Mouse (Mus musculus): ENCODE results near the gene Zbtb20.

Zbtb20 gene

DNA sequence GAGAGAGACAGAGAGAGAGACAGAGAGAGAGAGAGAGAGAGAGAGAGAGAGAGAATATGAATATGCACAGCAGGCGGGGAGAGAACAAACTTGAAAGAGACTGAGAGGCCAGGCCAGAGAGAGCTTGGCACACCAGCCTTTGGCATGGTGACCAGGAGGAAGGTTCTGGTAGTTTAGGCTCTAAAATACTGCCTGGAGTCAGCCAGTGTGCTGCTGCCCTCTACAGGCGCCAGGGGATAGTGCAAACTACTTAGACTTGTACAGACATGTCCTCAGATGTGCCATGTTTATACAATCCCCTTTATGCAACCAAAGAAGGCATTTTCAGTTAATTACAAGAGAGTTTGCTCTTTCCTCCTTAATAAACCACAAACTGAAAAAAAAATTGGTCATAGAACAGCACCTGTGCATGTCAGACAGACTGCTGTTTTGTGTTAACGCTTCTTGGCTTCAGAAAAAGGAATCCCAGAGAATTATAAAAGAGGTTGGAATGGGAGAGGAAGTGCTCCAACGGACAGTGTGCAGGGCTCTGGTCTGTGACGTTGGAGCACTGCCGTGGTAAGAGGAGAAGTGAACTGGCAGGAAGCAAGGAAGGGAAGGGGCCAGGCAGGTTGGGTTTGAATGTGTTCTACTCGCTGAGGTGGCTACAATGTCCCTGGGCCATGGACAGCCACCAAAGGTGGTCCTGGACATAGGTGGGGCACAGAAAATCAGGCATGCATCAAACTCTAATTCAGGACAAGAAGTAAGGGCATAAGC, 698.5 kb downstream of the Zbtb20 start:
- in situ Hi-C loops (cut with MboI; ENCODE audit: unreplicated experiment in 2 of 2) = loop anchor here (10.0 kb wide), 3 partner anchors 739 to 1379 kb away; no protein-coding TSS in a partner anchor

DNA sequence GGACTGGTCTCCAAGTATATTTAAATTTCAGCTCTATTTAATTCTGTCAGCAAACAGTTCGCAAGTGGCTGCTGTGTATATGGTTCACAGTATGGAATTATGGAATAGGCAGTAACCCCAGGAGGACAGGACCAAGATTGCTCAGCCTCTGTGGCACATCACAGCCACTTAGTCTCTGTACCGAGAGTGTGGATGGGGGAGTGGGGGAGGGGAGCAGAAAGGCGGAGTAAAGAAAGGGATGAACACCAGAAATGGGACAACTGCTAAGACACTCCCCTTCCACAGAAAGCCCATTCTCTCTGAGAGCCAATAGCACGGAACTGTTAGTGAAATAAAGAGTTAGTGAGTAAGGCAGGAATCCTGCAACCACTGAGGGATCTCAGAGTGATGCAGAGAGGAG, 699.4 kb downstream of the Zbtb20 start:
- in situ Hi-C loops (cut with MboI; ENCODE audit: unreplicated experiment in 2 of 2) = loop anchor here (5.0 to 10.0 kb wide), 5 partner anchors 738 to 1380 kb away; no protein-coding TSS in a partner anchor

DNA sequence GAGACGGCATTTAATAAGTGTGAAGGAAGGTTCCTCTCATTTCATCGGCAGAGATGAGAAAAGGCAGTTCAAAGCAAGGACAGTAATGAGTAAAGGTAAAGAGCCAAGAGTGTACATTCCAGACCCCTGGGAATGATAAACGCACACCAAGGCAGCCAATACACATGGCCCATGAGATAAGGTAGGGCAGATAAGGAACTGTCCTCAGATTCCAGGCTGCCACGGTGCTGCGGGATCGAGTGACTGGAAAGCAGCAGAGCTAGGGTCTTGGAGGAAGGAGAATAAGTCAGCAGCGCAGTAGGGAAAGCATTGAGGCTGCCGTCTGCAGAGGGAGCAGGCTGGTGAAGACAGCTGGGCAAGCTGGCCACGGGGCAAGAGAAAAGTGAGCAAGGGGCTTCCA, 699.8 kb downstream of the Zbtb20 start:
- in situ Hi-C loops (cut with MboI; ENCODE audit: unreplicated experiment in 2 of 2) = loop anchor here (5.0 to 10.0 kb wide), 5 partner anchors 738 to 1381 kb away; no protein-coding TSS in a partner anchor

DNA sequence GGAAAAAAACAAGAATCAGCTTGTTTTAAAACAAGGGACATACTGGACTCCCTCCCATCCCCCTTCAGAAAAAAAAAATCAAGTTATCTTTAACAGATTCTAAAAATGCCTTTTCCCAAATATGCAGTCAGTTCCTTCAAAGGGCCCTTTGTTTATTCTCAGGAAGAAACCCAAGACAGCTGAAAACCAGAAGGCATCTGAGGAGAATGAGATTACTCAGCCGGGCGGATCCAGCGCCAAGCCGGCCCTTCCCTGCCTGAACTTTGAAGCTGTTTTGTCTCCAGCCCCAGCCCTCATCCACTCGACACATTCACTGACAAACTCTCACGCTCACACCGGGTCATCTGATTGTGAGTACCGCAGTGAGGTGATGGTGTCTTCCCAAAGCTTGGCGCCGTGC, 701.7 kb downstream of the Zbtb20 start:
- in situ Hi-C loops (cut with MboI; ENCODE audit: unreplicated experiment in 2 of 2) = loop anchor here (5.0 to 10.0 kb wide), 5 partner anchors 740 to 1383 kb away; no protein-coding TSS in a partner anchor

DNA sequence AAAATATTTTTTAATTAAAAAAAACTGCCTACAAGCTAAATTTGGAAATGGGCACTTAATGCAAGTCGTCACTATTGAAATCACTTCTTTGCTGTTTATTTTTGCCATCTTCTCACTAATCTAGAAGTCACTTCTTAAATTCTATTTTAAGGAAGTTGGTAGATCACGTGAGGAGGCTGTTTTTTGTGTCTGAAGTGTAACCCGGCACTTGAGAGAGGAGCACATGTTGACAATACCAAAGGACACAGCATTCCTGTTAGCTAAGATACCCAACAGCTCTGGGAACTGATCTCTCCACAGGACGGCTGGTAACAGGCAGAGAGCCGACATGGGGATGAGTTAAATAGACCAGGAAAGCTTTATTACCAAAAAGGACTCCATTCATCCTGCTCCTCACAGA, 702.7 kb downstream of the Zbtb20 start:
- in situ Hi-C loops (cut with MboI; ENCODE audit: unreplicated experiment in 2 of 2) = loop anchor here (5.0 to 10.0 kb wide), 5 partner anchors 741 to 1384 kb away; no protein-coding TSS in a partner anchor

DNA sequence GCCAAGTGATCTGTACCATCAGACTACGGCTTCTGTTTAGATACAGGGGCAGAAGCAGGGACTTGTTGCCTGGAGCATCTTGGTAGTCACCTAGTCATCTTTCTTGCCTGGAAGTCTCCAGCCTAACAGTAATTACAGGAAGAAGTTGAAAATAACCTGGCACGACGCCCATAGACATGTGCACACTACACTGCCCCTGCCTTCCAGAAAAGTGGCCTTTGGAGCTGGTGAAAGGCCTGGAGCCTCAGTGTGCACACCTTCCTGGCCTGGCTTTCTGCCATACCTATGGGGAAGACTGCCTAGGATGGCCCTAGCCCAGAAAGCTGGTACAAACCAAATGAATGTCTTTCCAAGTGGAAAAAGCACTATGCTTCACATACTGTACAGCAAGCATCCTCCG, 703.4 kb downstream of the Zbtb20 start:
- in situ Hi-C loops (cut with MboI; ENCODE audit: unreplicated experiment in 2 of 2) = loop anchor here (5.0 to 10.0 kb wide), 5 partner anchors 742 to 1384 kb away; no protein-coding TSS in a partner anchor

DNA sequence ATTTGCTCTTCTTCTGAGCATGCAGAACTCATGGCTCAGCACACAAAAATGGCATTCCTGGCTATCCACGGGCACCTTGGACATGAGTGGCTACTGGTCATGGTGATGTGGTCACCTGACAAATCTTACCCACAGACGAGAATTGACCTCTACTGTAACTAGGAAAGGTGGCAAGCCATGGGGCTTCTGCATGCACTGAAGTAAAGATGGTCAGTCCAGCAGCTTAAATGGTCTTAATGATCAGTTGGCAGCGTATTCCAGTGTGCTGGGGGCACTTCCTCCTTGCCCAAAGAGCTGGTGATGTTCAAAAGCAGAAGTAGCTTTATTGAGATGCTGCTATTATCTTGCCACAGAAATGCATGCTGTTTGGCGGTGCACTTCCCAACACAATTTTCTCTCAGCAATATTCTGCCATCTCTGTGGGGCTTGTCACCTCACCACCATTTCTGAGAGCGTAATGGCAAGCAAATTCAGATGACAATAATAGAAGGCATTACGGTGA, 704.7 kb downstream of the Zbtb20 start:
- in situ Hi-C loops (cut with MboI; ENCODE audit: unreplicated experiment in 2 of 2) = no loop called here

DNA sequence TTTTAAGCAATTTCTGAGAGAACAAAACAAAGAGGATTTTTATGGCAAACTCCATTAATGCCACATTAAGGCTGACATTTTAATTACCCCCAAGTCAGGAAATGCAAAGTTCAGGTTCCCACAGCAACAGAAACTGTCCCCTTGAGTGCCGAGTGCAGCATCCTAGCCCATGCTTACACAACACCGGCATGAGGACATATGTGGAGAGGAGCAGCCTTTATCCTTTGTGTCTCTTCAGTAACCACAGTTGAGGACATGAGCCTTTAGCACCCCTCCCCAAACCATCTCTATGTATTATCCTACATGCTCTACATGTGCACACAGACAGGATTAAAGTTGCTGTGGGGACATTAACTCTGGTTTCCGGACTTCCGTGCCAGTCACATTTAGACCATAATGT, 705.9 kb downstream of the Zbtb20 start:
- in situ Hi-C loops (cut with MboI; ENCODE audit: unreplicated experiment in 2 of 2) = no loop called here

DNA sequence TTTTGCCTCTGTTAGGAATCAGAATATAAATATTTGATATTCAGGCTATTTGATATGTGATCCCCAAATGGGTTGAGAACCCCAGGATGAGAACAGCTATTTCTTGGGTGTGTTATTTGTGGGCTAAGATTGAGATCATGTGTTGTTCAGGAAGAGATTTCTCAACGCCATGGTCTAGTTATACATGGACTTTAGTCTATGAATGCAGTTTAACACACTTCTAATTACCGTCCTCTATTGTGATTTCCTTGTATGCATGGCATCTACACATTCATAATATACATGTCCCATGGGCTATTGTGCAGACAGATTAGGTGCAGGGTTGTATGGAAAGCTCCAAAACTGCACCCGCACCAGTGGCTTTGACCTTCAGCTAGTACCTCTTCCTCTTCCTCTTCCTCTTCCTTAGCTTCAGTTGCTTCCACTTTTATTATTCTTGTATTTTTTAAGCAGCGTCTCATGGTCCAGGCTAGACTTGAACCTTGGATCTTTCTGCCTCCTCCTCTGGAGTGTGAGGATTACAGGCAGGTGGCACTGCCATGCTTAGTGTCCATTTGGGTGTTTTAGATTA, 711.3 kb downstream of the Zbtb20 start:
- in situ Hi-C loops (cut with MboI; ENCODE audit: unreplicated experiment in 2 of 2) = no loop called here

DNA sequence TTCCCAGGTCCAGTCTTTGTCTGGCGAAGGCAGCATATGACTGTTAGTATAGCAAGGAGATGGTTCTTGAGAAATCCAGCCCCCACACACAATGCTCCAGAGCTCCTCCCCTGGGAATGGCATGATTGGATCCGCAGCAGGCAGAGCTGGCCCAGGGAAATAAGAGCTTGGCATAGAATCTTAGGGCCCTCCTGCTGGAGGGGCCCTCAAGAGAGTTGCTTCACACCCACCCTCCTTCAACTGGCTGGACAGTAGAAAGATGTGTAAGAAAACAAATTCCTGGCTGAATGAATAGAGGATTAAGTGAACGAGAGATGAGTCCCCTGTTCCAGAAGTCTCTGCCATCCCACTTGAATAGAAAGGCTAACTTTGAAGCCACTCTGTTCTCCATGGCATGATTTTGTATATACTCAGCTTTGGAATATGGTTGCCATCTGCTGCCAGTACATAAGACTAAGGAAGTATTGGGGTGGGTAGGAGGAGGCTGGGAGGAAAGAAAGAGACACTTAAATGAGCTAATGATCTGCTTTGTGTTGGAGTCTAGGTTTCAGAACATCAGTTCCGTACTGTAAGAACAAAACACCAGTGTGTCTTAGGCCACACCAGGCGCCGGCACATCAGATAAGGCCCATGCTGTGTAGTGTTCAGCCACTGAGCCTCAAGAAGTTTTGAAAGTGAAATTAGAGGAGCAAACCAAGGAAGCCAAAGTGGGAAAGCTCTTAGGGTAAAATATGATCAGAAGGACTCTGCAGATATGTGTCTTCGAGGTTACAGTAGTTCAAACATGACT, 715.2 kb downstream of the Zbtb20 start:
- in situ Hi-C loops (cut with MboI; ENCODE audit: unreplicated experiment in 2 of 2) = no loop called here

DNA sequence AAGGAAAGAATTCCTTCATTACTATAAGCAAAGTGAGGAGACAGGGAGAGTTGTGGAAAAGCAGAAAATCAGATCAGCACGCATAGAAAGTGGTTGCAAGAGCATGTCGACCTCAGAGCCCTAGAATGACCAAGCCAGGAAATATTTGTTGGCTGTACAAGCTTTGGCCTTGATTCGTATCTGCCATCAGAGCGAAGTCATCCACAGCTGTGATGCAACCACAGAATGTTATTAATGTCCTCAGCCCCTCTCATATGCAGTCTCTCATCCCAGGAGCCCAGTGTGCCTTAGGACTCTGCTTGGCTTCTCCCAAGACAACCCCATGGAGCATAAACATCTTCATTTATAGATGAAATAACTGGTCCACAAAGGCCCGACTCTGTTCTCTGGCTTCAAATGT, 716.4 kb downstream of the Zbtb20 start:
- in situ Hi-C loops (cut with MboI; ENCODE audit: unreplicated experiment in 2 of 2) = no loop called here

DNA sequence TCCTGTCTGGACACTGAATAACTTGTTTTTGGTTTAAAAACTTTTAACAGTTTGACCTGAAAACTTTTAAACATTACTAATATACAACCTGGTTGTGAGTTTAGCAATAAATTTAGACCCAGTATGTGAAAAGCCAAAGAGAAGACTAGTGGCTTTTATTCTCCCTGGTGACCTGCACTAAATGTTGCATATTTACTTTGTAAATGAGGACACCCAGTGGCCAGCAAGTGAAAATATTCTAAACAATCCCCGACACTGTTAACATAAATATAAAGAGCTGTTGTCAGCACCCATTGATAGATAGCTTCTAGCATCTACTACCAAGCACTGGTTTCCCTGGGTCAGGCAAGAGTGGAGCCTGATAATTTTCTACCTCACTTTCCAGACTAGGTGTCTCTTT, 717.1 kb downstream of the Zbtb20 start:
- in situ Hi-C loops (cut with MboI; ENCODE audit: unreplicated experiment in 2 of 2) = no loop called here

DNA sequence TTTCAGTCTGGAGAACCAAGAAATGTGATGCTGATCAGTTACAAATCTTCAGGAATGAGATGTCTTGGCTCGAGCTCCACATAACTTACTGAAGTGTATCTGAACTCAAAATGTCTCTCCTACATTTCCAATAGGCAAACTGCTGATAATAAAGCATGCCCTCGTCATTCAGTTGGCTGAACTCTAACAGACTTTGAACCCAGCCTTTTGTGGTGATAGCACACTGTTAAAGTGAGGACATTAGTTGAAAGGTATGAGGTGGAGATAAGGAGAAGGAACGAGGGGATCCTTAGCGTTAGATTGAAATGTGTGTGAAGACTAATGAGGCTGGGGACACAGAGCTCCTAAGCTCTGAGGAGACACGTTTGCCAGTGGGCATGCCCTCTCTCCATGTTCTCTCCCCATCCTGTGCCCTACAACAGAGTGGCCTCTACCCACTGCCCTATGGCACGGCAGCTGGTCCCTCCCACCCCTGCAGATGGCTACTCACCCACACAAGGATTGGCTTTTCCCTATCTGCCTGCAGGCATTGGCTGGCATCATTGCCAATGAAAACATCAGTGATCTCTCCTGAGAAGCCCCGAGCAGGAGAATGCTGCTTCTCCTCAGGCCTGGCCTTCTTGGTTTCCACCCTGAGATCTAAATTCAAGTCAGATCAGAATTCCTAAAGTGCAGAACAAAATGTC, 721.8 kb downstream of the Zbtb20 start:
- in situ Hi-C loops (cut with MboI; ENCODE audit: unreplicated experiment in 2 of 2) = no loop called here

DNA sequence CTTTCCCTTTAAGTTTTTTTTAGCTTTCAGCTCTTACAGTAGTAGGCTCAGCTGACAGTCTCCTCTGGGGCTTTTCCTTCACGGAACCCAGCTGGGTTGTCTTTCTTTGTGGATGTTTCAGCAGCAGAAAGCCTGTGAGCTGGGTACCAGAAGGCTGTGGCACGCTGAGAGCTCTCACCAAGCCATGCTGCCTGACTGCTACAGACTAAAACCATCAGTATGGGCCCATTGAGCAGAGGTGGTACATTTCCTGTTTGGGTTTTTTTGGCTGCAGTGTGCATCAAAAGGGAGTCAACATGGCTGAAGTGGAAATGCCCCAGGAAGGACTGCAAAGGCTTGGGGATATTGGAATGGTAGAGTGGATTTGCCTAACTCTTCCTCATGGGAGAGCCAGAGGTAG, 724.0 kb downstream of the Zbtb20 start:
- in situ Hi-C loops (cut with MboI; ENCODE audit: unreplicated experiment in 2 of 2) = no loop called here

DNA sequence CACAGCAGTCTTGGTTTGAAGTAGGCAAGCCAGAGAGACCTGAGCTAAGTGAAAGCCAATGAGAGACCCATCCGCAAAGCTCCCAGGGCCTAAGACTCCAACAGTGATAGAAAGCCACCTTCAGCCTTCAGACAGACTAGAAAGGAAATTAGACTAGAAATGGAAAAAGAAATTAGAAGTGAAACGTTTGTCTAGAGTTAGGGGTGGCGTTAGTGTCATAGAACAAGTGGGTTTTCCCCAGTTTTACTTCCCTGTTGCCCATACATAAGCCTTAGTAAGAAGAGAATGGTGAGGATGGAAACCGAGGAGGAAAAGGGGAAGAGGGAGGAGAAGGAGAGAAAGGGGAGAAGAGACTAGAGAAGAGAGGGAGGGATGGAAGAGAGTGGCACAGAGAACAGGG, 726.9 kb downstream of the Zbtb20 start:
- in situ Hi-C loops (cut with MboI; ENCODE audit: unreplicated experiment in 2 of 2) = no loop called here

DNA sequence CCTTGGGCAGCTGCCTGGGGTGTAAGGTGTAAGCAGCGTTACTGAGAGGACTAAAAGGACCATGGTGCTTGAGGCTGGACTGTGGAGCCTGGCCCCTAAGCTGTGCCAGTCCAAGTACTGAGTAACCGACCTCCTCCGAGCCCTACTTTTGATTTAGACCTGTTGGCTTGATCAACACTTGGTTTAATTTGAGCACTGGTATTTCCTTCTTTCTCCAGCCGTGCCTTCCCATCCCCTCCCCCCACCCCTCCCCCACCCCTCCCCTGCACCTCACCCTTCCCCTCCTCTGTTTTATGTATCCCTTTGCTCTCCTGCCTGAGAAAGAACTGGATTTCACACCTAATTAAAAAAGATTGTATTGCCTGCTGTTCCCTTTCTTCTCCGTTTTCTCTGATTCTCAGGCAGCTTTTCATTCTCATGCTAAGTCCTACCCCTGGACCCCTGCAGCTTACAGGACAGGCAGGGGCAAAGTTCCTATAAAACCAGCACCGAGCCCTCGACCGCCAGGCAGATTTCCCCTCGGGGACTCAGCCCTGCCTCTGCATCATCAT, 728.0 kb downstream of the Zbtb20 start:
- in situ Hi-C loops (cut with MboI; ENCODE audit: unreplicated experiment in 2 of 2) = no loop called here

DNA sequence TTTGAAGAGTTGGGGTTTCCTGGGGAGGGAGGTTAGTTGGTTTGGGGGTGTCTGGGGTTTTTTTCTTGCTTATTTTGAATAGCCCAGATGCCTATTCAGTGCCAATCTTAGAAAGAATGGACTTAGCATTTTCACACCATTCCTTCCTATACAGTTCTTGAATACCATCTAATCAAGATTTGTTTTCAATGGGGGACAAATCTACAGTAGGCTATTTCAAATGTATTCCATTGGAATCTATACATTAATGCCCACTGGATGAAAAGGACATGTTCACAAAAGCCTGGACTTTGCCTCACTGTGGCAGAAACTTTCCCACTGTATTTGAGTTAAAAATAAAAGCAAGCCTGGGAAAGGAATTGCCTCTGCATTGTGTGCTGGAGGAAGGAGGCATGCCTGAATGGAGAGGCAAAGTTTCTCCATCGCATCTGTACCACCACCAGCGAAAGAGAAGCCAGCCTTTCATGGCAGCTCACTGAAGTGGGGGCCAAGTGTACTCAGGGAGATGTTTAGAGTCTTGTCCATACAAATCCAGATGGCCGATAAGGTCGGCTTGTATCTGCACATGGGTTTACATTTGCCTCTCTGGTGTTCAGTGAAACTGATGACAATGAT, 728.8 kb downstream of the Zbtb20 start:
- in situ Hi-C loops (cut with MboI; ENCODE audit: unreplicated experiment in 2 of 2) = no loop called here

DNA sequence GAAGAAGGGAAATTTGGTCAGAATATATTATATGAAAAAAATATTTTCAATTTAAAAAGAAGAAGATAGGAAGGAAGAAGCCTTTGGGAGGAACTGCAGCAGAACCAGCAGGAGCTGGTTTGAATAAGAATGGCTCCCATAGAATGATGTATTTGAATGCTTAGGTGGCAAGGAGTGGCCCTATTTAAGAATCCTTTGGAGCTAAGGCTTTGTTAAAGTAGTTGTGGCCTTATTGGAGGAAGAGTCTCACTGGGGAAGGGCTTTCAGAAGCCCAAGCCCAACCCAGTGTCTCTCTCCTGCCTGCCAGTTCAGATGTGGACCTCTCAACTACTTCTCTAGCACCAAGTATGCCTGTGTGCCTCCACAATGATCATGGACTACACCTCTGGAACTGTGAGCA, 731.4 kb downstream of the Zbtb20 start:
- in situ Hi-C loops (cut with MboI; ENCODE audit: unreplicated experiment in 2 of 2) = no loop called here

DNA sequence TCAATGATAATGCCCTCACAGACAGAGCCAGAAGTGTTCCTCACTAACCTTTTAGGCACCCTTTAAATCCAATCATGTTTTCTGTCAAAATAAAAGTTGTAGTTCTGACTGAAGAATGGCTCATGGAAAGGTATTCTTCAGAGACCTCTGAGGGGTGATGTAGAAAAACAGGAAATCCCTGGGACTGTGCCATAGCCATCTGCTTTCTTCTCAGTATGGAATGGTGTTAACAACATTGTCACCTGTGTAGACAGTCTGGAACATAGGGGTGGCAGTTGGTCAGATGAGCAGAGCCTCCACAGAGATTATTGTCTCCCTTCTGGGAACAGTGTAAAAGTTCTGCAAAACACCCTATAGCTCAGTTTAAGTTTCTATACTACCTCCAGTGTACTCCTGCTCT, 732.4 kb downstream of the Zbtb20 start:
- in situ Hi-C loops (cut with MboI; ENCODE audit: unreplicated experiment in 2 of 2) = no loop called here

DNA sequence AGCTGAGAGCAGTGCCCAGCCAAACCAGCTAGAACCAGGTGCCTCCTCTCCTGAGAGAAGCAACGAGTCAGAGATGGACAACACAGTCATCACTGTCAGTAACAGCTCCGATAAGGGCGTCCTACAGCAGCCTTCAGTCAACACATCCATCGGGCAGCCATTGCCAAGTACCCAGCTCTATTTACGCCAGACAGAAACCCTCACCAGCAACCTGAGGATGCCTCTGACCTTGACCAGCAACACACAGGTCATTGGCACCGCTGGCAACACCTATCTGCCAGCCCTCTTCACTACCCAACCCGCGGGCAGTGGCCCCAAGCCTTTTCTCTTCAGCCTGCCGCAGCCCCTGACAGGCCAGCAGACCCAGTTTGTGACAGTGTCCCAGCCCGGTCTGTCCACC, 734.7 kb downstream of the Zbtb20 start:
- in situ Hi-C loops (cut with MboI; ENCODE audit: unreplicated experiment in 2 of 2) = no loop called here
